Mouse (Mus musculus): ENCODE results near the gene BC048403. TPM values are rescaled to one million over a fixed set of nuclear protein-coding genes. Genes with fewer than 3 reads are reported as not detected.

The BC048403 gene
- total RNA-seq, 4 experiments from 2014 or later = 1.5 to 2.0 (median 1.8) TPM

Other genes starting within 250 kb of the BC048403 start
- gene Tbk1, start 153.2 kb upstream of the BC048403 start, total RNA-seq (2022) = 10 to 100 TPM; 12.0 to 17.2 (median 16.2) TPM
- 10 to 100 TPM; 29.2 to 31.6 (median 31.1) TPM for gene Xpot, start 113.6 kb upstream of the BC048403 start, total RNA-seq (2022)
- not detected for gene D930020B18Rik, start 98.3 kb upstream of the BC048403 start, total RNA-seq (2022)

All from heart, adult 8-10 months (tissue).